Mouse (Mus musculus) limb, embryonic 15.5 days (tissue): ENCODE data around the gene 9530068E07Rik. TPM values are rescaled to one million over a fixed set of nuclear protein-coding genes. Genes with fewer than 3 reads are reported as not detected.

Source experiments
- ATAC-seq: fragments of 200-750 bp; cut with Nextera tagmentation; 2 replicates; pipeline ENCODE4 v1.8.0; 2017; ENCODE audit warnings: low read depth, moderate TSS enrichment; ENCODE audit not compliant: insufficient number of reproducible peaks, low FRiP score, low TSS enrichment
- H3K27ac ChIP-seq: fragments of 300-500 bp; sonication (generic); 2 replicates; pipeline ENCODE4 v1.5.1; 2015; ENCODE audit warnings: moderate library complexity, mild to moderate bottlenecking, inconsistent platforms
- H3K27me3 ChIP-seq: fragments of 300-500 bp; sonication (generic); 2 replicates; pipeline ENCODE4 v1.6.1; 2015; ENCODE audit warnings: inconsistent platforms
- H3K36me3 ChIP-seq: fragments of 300-500 bp; sonication (generic); 2 replicates; pipeline ENCODE4 v1.6.1; 2015; ENCODE audit warnings: inconsistent platforms
- H3K4me1 ChIP-seq: fragments of 300-500 bp; sonication (generic); 2 replicates; pipeline ENCODE4 v1.6.1; 2015; ENCODE audit warnings: inconsistent platforms
- H3K4me2 ChIP-seq: fragments of 300-500 bp; sonication (generic); 2 replicates; pipeline ENCODE4 v1.6.1; 2015; ENCODE audit warnings: mild to moderate bottlenecking, inconsistent platforms
- H3K4me3 ChIP-seq: fragments of 300-500 bp; sonication (generic); 2 replicates; pipeline ENCODE4 v1.5.1; 2015; ENCODE audit warnings: mild to moderate bottlenecking, inconsistent platforms
- H3K9ac ChIP-seq: fragments of 300-500 bp; sonication (generic); 2 replicates; pipeline ENCODE4 v1.6.1; 2015; ENCODE audit warnings: inconsistent platforms
- H3K9me3 ChIP-seq: fragments of 300-500 bp; sonication (generic); 2 replicates; pipeline ENCODE4 v1.6.1; 2016; ENCODE audit warnings: inconsistent platforms
- WGBS: fragments of 180-500 bp; shearing (Covaris S2); methylation state at CpG from one replicate; pipeline ENCODE4 v1.1.7; 2015; 5-methylcytosine and 5-hydroxymethylcytosine counted together
- polyA plus RNA-seq: library from polyadenylated mRNA; unstranded; fragments of >200 nt; fragmentation: Nextera tagmentation; extraction: Ambion mirVana; gene quantifications from 2 replicates; pipeline ENCODE4 v1.2.1, GENCODE M21; 2015

Gene 9530068E07Rik
- polyA plus RNA-seq, 1 experiment from 2014 or later: 197 TPM

DNA sequence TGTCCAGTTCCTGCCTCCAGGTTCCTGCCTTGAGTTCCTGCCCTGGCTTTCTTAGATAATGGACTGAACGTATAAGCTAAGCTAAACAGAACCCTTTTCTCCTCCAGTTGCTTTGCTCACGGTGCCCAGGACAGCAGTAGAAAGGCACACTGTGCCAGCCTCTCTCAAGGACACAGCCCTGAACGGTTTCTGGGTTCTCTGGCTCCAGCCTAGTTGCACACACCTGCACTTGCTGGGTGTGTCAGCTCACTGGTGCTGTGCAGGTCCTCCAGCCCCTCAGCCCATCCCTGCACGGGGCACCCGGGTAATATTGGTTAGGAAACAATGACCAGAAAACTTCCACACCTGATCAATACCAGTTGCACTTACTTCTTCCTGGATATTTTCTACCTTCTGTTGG is 35.9 kb downstream of the 9530068E07Rik start:
- 90% methylated on average over 5 of the region's 5 CpGs for WGBS
- no peak for ATAC-seq
- H3K9me3 ChIP-seq: no peaks in the 10 kb centered on the region
- no peaks in the 10 kb centered on the region for H3K36me3 ChIP-seq
- no peak overlapping the region for H3K4me2 ChIP-seq
- H3K4me1 ChIP-seq: peaks cover 15% of the 10 kb centered on the region
- H3K9ac ChIP-seq: no peak overlapping the region
- no peaks in the 10 kb centered on the region for H3K27me3 ChIP-seq
- no peak overlapping the region for H3K27ac ChIP-seq
- H3K4me3 ChIP-seq: no peak overlapping the region

DNA sequence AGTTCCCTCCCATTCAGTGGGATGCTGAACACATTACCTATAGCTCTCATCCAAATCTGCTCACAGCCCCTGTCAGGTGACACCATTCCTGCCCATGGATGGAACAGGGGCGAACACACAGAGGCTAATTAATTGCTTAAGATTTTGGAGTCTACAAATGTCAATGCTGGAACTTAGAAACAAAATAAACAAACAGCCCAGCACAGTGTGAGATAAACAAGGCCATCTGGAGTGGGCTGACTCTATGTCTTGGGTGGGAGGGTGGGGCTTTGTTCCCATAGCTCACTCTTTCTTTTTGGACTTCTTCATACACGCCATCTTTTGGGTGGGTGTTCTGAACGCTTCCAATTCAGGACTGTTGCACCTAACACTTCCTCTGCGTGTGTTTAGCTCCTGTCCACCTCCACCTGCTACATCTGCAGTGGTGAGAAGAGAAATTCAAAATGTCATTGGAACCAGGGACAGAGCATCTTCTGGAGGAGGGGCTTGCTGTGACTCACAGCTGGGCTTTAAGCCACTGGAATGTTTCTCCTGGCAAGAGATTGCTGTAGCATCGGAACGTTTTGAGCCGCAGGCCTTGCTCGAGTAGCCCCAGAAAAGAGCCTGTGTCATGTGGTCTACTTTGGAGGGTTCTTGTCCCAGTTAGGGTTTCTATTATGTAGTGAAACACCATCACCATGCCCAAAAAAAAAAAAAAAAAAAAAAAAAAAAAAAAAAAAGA is 37.0 kb downstream of the 9530068E07Rik start:
- ATAC-seq: no peak
- H3K36me3 ChIP-seq: no peaks in the 10 kb centered on the region

DNA sequence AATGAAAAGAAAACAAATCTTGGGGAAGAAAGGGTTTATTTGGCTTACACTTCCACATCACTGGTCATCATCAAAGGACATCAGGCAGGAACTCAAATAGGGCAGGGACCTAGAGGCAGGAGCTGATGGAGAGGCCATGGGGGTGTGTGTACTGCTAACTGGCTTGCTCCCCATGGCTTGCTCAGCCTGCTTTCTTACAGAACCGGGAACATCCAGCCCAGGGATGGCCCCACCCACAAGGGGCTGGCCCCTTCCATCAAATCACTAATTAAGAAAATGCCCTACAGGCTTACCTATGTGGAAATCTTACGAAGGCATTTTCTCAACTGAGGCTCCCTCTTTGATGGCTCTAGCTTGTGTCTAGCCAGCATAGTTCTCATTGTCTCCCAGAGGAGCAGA is 37.6 kb downstream of the 9530068E07Rik start:
- Histone ChIP-seq H3K36me3 (no peaks in the 10 kb centered on the region), H3K27ac (no peak overlapping the region), H3K27me3 (no peaks in the 10 kb centered on the region), H3K4me3 (no peak overlapping the region), H3K4me1 (peaks cover 22% of the 10 kb centered on the region), H3K9ac (no peak overlapping the region), H3K4me2 (no peak overlapping the region), H3K9me3 (no peaks in the 10 kb centered on the region)
- ATAC-seq: no peak
- 52% methylated on average over 2 of the region's 2 CpGs for WGBS

More for the DNA sequence above, 37.0 kb downstream of the 9530068E07Rik start:
- Histone ChIP-seq H3K27ac (no peak overlapping the region), H3K4me2 (no peak overlapping the region), H3K4me1 (peaks cover 22% of the 10 kb centered on the region), H3K27me3 (no peaks in the 10 kb centered on the region), H3K9me3 (no peaks in the 10 kb centered on the region), H3K4me3 (no peak overlapping the region), H3K9ac (no peak overlapping the region)
- 58% methylated on average over 8 of the region's 8 CpGs for WGBS

DNA sequence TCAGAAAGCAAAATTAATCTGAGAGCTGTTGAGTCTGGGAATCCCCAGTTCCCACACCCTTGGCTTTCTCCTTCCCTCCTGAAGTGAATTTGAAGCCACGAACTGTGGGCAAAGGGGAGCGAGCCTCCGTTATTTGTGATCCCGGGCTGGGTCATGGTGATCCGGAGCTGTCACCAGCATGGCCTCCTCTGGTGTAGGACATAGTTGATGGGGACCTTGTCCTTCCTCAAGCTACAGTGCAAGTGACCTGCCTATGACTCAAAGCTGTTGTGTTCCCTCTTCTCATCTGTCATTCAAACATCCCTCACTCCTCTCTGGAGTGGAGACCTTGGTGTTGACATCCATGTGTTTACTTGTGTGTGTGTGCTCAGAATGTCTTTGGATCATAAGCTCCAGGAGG is 39.2 kb downstream of the 9530068E07Rik start:
- Histone ChIP-seq H3K9ac (no peak overlapping the region), H3K4me1 (peaks cover 22% of the 10 kb centered on the region), H3K4me2 (no peak overlapping the region), H3K36me3 (no peaks in the 10 kb centered on the region), H3K4me3 (no peak overlapping the region), H3K27me3 (no peaks in the 10 kb centered on the region), H3K9me3 (no peaks in the 10 kb centered on the region), H3K27ac (no peak overlapping the region)
- WGBS: 86% methylated on average over 5 of the region's 5 CpGs
- no peak for ATAC-seq

DNA sequence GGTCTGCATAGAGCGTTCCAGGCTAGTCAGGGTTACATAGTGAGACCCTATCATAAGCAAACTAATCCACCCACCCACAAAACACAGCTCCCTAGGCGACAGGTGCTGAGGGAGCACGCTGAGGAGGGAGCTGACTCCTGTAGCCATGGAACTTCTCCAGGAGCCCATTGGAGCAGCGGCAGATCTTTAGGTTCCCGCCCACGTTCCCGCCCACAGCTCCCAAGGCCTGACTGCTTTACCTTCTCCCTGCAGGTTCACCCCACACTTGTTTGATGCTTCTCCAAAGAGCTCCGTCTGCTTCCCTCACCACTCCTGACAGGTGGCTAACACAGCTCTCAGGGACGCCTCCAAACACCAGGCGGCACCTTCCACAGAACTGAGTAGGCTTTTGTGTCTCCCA is 40.9 kb downstream of the 9530068E07Rik start:
- 0 out of 2 replicates have a peak overlapping the region, but pooled peaks have one; percentile 0 for H3K4me3 ChIP-seq
- no peaks in the 10 kb centered on the region for H3K27me3 ChIP-seq
- H3K9ac ChIP-seq: no peak overlapping the region
- 11% methylated on average over 10 of the region's 10 CpGs for WGBS
- H3K9me3 ChIP-seq: no peaks in the 10 kb centered on the region
- H3K27ac ChIP-seq: no peak overlapping the region
- H3K4me2 ChIP-seq: 0 out of 2 replicates have a peak overlapping the region, but pooled peaks have one; percentile 19
- H3K36me3 ChIP-seq: no peaks in the 10 kb centered on the region
- no peak for ATAC-seq
- H3K4me1 ChIP-seq: peaks cover 17% of the 10 kb centered on the region

DNA sequence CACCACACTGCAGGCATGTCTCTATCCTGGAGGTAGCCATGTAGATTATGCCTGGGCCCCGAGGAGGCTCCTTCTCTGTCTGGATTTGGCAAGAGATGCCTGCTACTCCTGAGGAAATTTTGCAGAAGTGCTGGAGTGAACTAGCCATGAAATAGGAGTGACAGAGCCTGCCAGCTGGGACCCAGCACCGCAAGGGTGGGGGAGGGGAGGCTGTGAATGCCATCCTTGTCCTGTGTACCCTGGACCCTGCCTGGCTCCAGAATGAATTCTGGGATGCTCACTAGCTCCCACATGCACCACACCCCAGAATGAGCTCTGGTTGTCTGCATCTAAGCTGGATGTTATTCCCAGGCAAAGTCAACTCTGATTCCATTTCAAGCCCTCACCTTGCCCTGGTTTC is 44.9 kb downstream of the 9530068E07Rik start:
- H3K27ac ChIP-seq: no peak overlapping the region
- no peaks in the 10 kb centered on the region for H3K27me3 ChIP-seq
- H3K4me2 ChIP-seq: no peak overlapping the region
- H3K9me3 ChIP-seq: no peaks in the 10 kb centered on the region
- no peak overlapping the region for H3K9ac ChIP-seq
- peaks cover 13% of the 10 kb centered on the region for H3K4me1 ChIP-seq
- no peak for ATAC-seq
- H3K36me3 ChIP-seq: no peaks in the 10 kb centered on the region
- H3K4me3 ChIP-seq: no peak overlapping the region
- 57% methylated on average over 2 of the region's 2 CpGs for WGBS

DNA sequence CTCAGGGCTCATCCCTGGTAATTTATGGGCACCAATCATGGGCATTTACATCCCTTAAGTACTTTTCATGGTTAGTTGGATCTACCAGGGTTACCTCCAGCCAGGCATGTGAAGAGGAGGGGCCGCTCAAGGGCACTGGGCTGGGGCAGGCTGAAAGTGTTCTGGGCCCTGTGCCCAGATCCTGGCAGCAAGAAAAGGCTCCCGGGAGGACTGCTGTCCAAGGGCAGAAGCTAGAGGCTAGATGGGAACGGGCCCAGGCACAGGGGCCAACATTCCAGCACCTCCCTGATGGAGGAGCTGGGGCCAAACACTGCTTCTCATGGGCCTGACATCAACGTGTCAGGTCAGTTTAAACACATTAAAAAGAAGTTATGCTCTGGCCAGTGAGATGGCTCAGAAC is 51.0 kb downstream of the 9530068E07Rik start:
- H3K9me3 ChIP-seq: no peaks in the 10 kb centered on the region
- H3K4me1 ChIP-seq: no peaks in the 10 kb centered on the region
- H3K4me2 ChIP-seq: no peak overlapping the region
- H3K27me3 ChIP-seq: no peaks in the 10 kb centered on the region
- H3K27ac ChIP-seq: no peak overlapping the region
- no peak overlapping the region for H3K4me3 ChIP-seq
- no peak overlapping the region for H3K9ac ChIP-seq
- 35% methylated on average over 4 of the region's 4 CpGs for WGBS
- ATAC-seq: no peak
- H3K36me3 ChIP-seq: no peaks in the 10 kb centered on the region

DNA sequence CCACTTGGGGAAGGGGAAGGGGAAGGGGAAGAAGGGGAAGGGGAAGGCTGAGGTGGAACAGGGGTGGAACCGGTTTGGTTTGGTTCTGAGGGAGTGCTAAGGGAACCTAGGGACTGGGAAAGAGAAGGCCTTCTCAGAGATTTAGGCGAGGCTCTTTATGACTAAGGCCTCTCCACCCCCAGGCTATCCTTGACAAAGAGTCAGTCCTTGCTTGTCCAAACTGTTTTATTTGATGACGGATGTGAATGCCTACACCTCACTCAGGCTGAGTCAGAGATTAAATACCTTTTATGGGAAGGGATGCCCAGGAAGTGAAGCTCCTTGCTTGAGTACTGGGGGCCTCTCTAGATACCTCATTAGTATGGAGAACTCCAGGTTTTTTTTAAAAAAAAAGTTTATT is 52.8 kb downstream of the 9530068E07Rik start:
- Histone ChIP-seq H3K36me3 (no peaks in the 10 kb centered on the region), H3K4me1 (no peaks in the 10 kb centered on the region), H3K27ac (no peak overlapping the region), H3K27me3 (no peaks in the 10 kb centered on the region), H3K9me3 (no peaks in the 10 kb centered on the region), H3K4me2 (no peak overlapping the region), H3K9ac (no peak overlapping the region), H3K4me3 (no peak overlapping the region)
- WGBS: 44% methylated on average over 3 of the region's 3 CpGs
- no peak for ATAC-seq

DNA sequence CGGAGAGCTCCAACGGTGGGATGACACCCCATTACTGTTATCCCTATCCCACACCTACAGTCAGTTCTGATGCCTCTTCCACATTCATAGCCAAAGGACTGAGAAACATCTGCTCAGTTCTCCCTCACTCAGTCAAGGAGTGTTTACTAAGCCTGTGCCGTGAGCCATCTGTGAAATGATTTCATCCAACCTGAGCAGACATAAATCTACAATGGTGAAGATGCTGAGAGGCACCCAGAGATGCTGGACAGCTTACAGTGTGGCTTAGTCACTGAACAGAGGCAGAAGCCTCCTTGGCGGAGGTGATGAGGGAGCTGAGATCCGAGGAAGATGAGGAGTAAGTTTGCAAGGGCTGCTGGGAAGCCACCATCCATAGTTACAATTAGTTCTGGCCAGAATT is 62.1 kb downstream of the 9530068E07Rik start:
- Histone ChIP-seq H3K27ac (no peak overlapping the region), H3K9ac (no peak overlapping the region), H3K4me1 (0 out of 2 replicates have a peak, but pooled peaks cover 2% of the 10 kb centered on the region), H3K4me3 (no peak overlapping the region), H3K4me2 (no peak overlapping the region), H3K27me3 (peaks cover 3% of the 10 kb centered on the region; the same call in 1 of the 2 replicates), H3K9me3 (no peaks in the 10 kb centered on the region), H3K36me3 (no peaks in the 10 kb centered on the region)
- WGBS: 77% methylated on average over 5 of the region's 5 CpGs
- no peak for ATAC-seq

Other genes with a start within 250 kb of the 9530068E07Rik start
- not detected in 2 replicates for gene Olfr1371, start 182.4 kb upstream of the 9530068E07Rik start, polyA plus RNA-seq
- gene Skp1a, start 164.4 kb upstream of the 9530068E07Rik start, polyA plus RNA-seq: 702 and 744 TPM in 2 replicates
- 9.6 and 9.8 TPM in 2 replicates for gene Tcf7, start 113.4 kb upstream of the 9530068E07Rik start, polyA plus RNA-seq
- gene Vdac1, start 35.6 kb upstream of the 9530068E07Rik start, polyA plus RNA-seq: 280 and 287 TPM in 2 replicates